Mouse (Mus musculus) heart, postnatal 0 days (tissue): ENCODE measurements at regions not wholly inside any gene's neighbourhood (a gene's known extent, or its start where the extent isn't known, plus 50 kb on each side); places are given as distances from the start of the nearest gene placed in this dataset.

ENCODE experiments used
- CTCF ChIP-seq: IDR thresholded peaks from 2 replicates; pipeline ENCODE4 v1.5.1; 2016; ENCODE audit warnings: antibody characterized with exemption, control low read depth, low read depth
- EP300 ChIP-seq: IDR thresholded peaks from 2 replicates; pipeline ENCODE4 v1.6.1; 2016; ENCODE audit warnings: antibody characterized with exemption, low read depth

GRCm38 (mm10) chr9:74045936-74046335 is 64.2 kb upstream of the Wdr72 start:
- TF ChIP-seq EP300, result no peak
- TF ChIP-seq CTCF, result no peak
